Mouse (Mus musculus): ENCODE data around the gene Mrps9.

DNA sequence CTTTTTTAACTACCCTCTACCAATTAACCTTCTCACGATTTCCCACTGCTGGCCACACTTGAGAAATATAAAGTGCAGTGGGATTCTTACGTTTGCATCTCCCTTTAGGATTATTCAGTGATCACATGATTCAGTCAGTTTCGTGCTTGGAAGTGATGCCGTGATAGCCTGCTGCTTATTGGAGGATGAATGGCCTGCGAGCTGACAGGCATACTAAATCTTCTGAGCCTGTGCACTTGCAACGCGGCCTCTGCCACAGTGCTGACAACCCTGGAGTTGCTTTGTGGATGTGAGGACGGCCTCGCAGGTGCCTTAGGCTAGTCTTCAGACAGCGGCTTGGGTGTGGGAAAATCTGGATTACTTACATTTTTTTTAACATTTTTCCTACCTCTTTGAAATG lies 26.2 kb downstream of the Mrps9 start:
- TF ChIP-seq POLR2A (IDR thresholded peaks at IDR 0.05; ENCODE audit: borderline replicate concordance, control insufficient read depth, low read depth, low read length) (no peak), CTCF (IDR thresholded peaks at IDR 0.05; ENCODE audit: control insufficient read depth, insufficient read depth, low read length) (no peak)
